Mouse (Mus musculus) megakaryocyte-erythroid progenitor cell, adult 5 weeks (primary cell): ENCODE data around the gene Tnp1. TPM values are rescaled to one million over a fixed set of nuclear protein-coding genes. Genes with fewer than 3 reads are reported as not detected.

ENCODE experiments used
- polyA plus RNA-seq: library from polyadenylated mRNA; stranded (reverse); fragments of >175 nt; gene quantifications from 2 replicates; pipeline ENCODE4 v1.2.3, GENCODE M21; 2012

Tnp1 gene
- not detected in 2 replicates for polyA plus RNA-seq

DNA sequence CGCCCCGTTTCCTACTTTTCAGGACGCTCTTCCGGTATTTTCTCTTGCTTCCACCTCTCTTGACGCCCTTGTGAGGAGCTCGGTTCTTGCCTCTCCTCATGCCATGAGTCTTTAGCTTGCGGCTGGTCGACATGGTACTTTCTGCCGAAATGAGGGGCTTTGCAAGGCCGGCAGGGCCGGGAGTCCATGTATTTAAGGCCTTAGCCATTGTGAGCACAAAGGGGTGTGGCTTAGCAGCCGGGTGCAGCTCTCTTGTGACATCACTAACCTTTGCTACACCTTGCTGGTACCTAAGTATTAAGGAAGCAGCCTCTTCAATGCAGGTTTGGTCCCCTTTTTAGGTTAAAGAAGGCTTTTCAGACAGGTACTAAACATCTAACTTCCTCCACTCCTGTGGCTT is at the start of gene Tnp1:
Gene Tnp1, minus strand, starts transcription at position 179 of the 400 bp plus-strand sequence.

Other genes with a start within 250 kb of the Tnp1 start
- 0.11 TPM in 1 of 2 replicates, not detected in the other for gene Igfbp2, start 191.4 kb downstream of the Tnp1 start, polyA plus RNA-seq
- 0.10 and 0.17 TPM in 2 replicates for gene Igfbp5, start 141.0 kb downstream of the Tnp1 start, polyA plus RNA-seq